Mouse (Mus musculus): Measurements from ENCODE around the gene Ankef1. TPM values are rescaled to one million over a fixed set of nuclear protein-coding genes. Genes with fewer than 3 reads are reported as not detected.
A peak's percentile ranks its signal among the peaks of the same experiment; 100 is the strongest.

Gene Ankef1
- 10 to 100 TPM in 1 of 2 experiments, 1 to 10 TPM in 1; 8.9 to 31.3 TPM for total RNA-seq (2021)
- long read RNA-seq, experiment 1, partial matches to known transcripts, result 1 of 7 reads
- long read RNA-seq, experiment 1, other reads (novel, unspliced or antisense), result 2 of 7 reads
- long read RNA-seq, experiment 2, partial matches to known transcripts, result 0 of 3 reads
- long read RNA-seq, experiment 2, other reads (novel, unspliced or antisense), result 1 of 3 reads

GRCm38 (mm10) chr2:136501651-136502050 lies at the start of gene Ankef1:
Gene Ankef1, plus strand, starts transcription at chr2:136501910.
- DNase-seq, result no peak

GRCm38 (mm10) chr2:136456468-136456867 lies 45.2 kb upstream of the Ankef1 start:
- DNase-seq, result no peak

GRCm38 (mm10) chr2:136456875-136457274 lies 44.8 kb upstream of the Ankef1 start:
- no peak for DNase-seq

GRCm38 (mm10) chr2:136477656-136478055 lies 24.1 kb upstream of the Ankef1 start:
- no peak for DNase-seq

GRCm38 (mm10) chr2:136482269-136482668 lies 19.4 kb upstream of the Ankef1 start:
- no peak for DNase-seq

- no peak for DNase-seq
Measured at GRCm38 (mm10) chr2:136483058-136483457, 18.7 kb upstream of the Ankef1 start.

- DNase-seq, result no peak
Measured at GRCm38 (mm10) chr2:136484955-136485354, 16.8 kb upstream of the Ankef1 start.

- DNase-seq, result no peak
Measured at GRCm38 (mm10) chr2:136485401-136485800, 16.3 kb upstream of the Ankef1 start.

GRCm38 (mm10) chr2:136485815-136486619 lies 15.7 kb upstream of the Ankef1 start:
- peak; percentile 45 to 70 for DNase-seq

GRCm38 (mm10) chr2:136486986-136487385 lies 14.7 kb upstream of the Ankef1 start:
- no peak for DNase-seq

- no peak for DNase-seq
Measured at GRCm38 (mm10) chr2:136511073-136511472, 9.4 kb downstream of the Ankef1 start.

GRCm38 (mm10) chr2:136511756-136512155 lies 10.0 kb downstream of the Ankef1 start:
- DNase-seq, result no peak

- no peak for DNase-seq
Measured at GRCm38 (mm10) chr2:136512802-136513201, 11.1 kb downstream of the Ankef1 start.

- no peak for DNase-seq
Measured at GRCm38 (mm10) chr2:136513806-136514205, 12.1 kb downstream of the Ankef1 start.

GRCm38 (mm10) chr2:136515501-136515900 lies 13.8 kb downstream of the Ankef1 start:
- DNase-seq, result no peak

GRCm38 (mm10) chr2:136528937-136529336 lies 27.2 kb downstream of the Ankef1 start:
- DNase-seq, result no peak

GRCm38 (mm10) chr2:136532033-136532432 lies 30.3 kb downstream of the Ankef1 start:
- peak; percentile 88 to 90 for DNase-seq

GRCm38 (mm10) chr2:136558020-136558419 lies 56.3 kb downstream of the Ankef1 start:
- peak in 1 of 2 experiments; percentile 2 for DNase-seq

- DNase-seq, result no peak
Measured at GRCm38 (mm10) chr2:136562336-136562735, 60.6 kb downstream of the Ankef1 start.

- DNase-seq, result no peak
Measured at GRCm38 (mm10) chr2:136570856-136571255, 69.1 kb downstream of the Ankef1 start.

- no peak for DNase-seq
Measured at GRCm38 (mm10) chr2:136582762-136583161, 81.1 kb downstream of the Ankef1 start.

- peak in 1 of 2 experiments; percentile 17 for DNase-seq
Measured at GRCm38 (mm10) chr2:136588811-136589210, 87.1 kb downstream of the Ankef1 start.

- DNase-seq, result peak; percentile 62 to 67
Measured at GRCm38 (mm10) chr2:136596451-136596850, 94.7 kb downstream of the Ankef1 start.

GRCm38 (mm10) chr2:136598743-136599142 lies 97.0 kb downstream of the Ankef1 start:
- DNase-seq, result peak in 1 of 2 experiments; percentile 21

All from adrenal gland, postnatal 36 days (tissue).